Mouse (Mus musculus) CH12.LX (cell line): ENCODE measurements around the gene Dnaja1. TPM values are rescaled to one million over a fixed set of nuclear protein-coding genes. Genes with fewer than 3 reads are reported as not detected.
A peak's percentile ranks its signal among the peaks of the same experiment; 100 is the strongest.

Experiments used
- DNase-seq: peaks from one replicate; pipeline ENCODE4 v3.0.0-alpha.2; 2013; ENCODE audit errors: extremely low read depth
- H3K27ac ChIP-seq: 2 replicates; pipeline ENCODE4 v1.5.1; 2012; ENCODE audit warnings: low read depth, mild to moderate bottlenecking, control low read depth, moderate library complexity; ENCODE audit not compliant: insufficient read depth
- H3K27me3 ChIP-seq: replicated peaks from 2 replicates; pipeline ENCODE3; 2012; ENCODE audit warnings: inconsistent platforms
- H3K36me3 ChIP-seq, 2 experiments: replicated peaks in 1 of 2; 2 replicates each; pipeline versions ENCODE3 to v1.6.1; 2012; ENCODE audit warnings: inconsistent platforms in 1 of 2, low read length in 1 of 2, mild to moderate bottlenecking in 1 of 2, mixed read lengths in 1 of 2, moderate library complexity in 1 of 2; ENCODE audit not compliant: control insufficient read depth in 1 of 2, insufficient read depth in 1 of 2
- H3K4me1 ChIP-seq, 2 experiments: 2 replicates each; pipeline ENCODE4 v1.6.1; 2012; ENCODE audit warnings: inconsistent platforms in 1 of 2, moderate library complexity in 1 of 2; ENCODE audit not compliant: insufficient read depth in 2 of 2, control insufficient read depth in 1 of 2
- H3K4me2 ChIP-seq: 2 replicates; pipeline ENCODE4 v1.6.1; 2012; ENCODE audit warnings: low read depth, mild to moderate bottlenecking, control low read depth; ENCODE audit not compliant: poor library complexity, insufficient read depth, severe bottlenecking
- H3K4me3 ChIP-seq, 3 experiments: fragments of 150-350 bp in 1 of 3; sonication (generic) in 1 of 3; replicated peaks in 1 of 3; 2 replicates each; pipeline versions ENCODE3 to v1.5.1; 2011 to 2012; ENCODE audit warnings: low read depth in 2 of 3, low read length in 2 of 3, mild to moderate bottlenecking in 2 of 3, moderate library complexity in 2 of 3, control low read depth in 1 of 3, improper control_type of control experiment in 1 of 3, inconsistent platforms in 1 of 3, mixed read lengths in 1 of 3; ENCODE audit not compliant: poor library complexity in 1 of 3
- H3K79me2 ChIP-seq: replicated peaks from 2 replicates; pipeline ENCODE4 v1.6.1; 2012; ENCODE audit warnings: mild to moderate bottlenecking, moderate library complexity; ENCODE audit not compliant: control insufficient read depth, poor library complexity, insufficient read depth, severe bottlenecking; ENCODE audit errors: extremely low read depth
- H3K9ac ChIP-seq: 2 replicates; pipeline ENCODE4 v1.6.1; 2012; ENCODE audit warnings: low read depth, mild to moderate bottlenecking, control low read depth, moderate library complexity; ENCODE audit not compliant: insufficient read depth
- H3K9me3 ChIP-seq: replicated peaks from 2 replicates; pipeline ENCODE3; 2012; ENCODE audit warnings: low read length, inconsistent platforms, mixed read lengths
- BHLHE40 ChIP-seq: IDR thresholded peaks from 2 replicates; pipeline ENCODE4 v1.6.1; 2011; ENCODE audit warnings: mild to moderate bottlenecking, low read depth, low read length, improper control_type of control experiment
- CHD1 ChIP-seq: IDR thresholded peaks from 2 replicates; pipeline ENCODE4 v1.6.1; 2012; ENCODE audit warnings: low read depth, low read length, improper control_type of control experiment, inconsistent platforms
- CTCF ChIP-seq, 2 experiments: IDR thresholded peaks in 1 of 2; conservative IDR thresholded peaks in 1 of 2; 2 replicates each; pipeline ENCODE4 v1.5.1; 2011 to 2012; ENCODE audit warnings: low read depth in 2 of 2, low read length in 2 of 2, improper control_type of control experiment in 1 of 2, inconsistent platforms in 1 of 2, mild to moderate bottlenecking in 1 of 2, moderate library complexity in 1 of 2
- E2F4 ChIP-seq: IDR thresholded peaks from 2 replicates; pipeline ENCODE4 v1.6.1; 2011; ENCODE audit warnings: low read depth, low read length, improper control_type of control experiment; ENCODE audit not compliant: insufficient replicate concordance
- ELF1 ChIP-seq: IDR thresholded peaks from 2 replicates; pipeline ENCODE4 v1.6.1; 2014; ENCODE audit warnings: low read depth, mild to moderate bottlenecking, inconsistent platforms, low read length, improper control_type of control experiment
- EP300 ChIP-seq: IDR thresholded peaks from 2 replicates; pipeline ENCODE4 v1.6.1; 2011; ENCODE audit warnings: low read length, improper control_type of control experiment
- ETS1 ChIP-seq: conservative IDR thresholded peaks from 2 replicates; pipeline ENCODE4 v1.6.1; 2012; ENCODE audit warnings: low read depth, mild to moderate bottlenecking, inconsistent platforms, low read length, improper control_type of control experiment, moderate library complexity
- GABPA ChIP-seq: IDR thresholded peaks from 2 replicates; pipeline ENCODE4 v1.6.1; 2012; ENCODE audit warnings: low read depth, low read length, improper control_type of control experiment, inconsistent platforms; ENCODE audit not compliant: insufficient replicate concordance
- IRF4 ChIP-seq: IDR thresholded peaks from 2 replicates; pipeline ENCODE4 v1.6.1; 2014; ENCODE audit warnings: low read depth, mild to moderate bottlenecking, inconsistent platforms, low read length, improper control_type of control experiment
- JUN ChIP-seq: IDR thresholded peaks from 2 replicates; pipeline ENCODE4 v1.6.1; 2011; ENCODE audit warnings: low read depth, mild to moderate bottlenecking, low read length, improper control_type of control experiment, moderate library complexity; ENCODE audit not compliant: insufficient read depth
- MAFK ChIP-seq: IDR thresholded peaks from 2 replicates; pipeline ENCODE4 v1.6.1; 2011; ENCODE audit warnings: low read length, improper control_type of control experiment; ENCODE audit not compliant: insufficient replicate concordance
- MAX ChIP-seq: IDR thresholded peaks from 2 replicates; pipeline ENCODE4 v1.6.1; 2011; ENCODE audit warnings: low read length, improper control_type of control experiment
- MAZ ChIP-seq: IDR thresholded peaks from 2 replicates; pipeline ENCODE4 v1.6.1; 2012; ENCODE audit warnings: low read depth, mild to moderate bottlenecking, inconsistent platforms, low read length, improper control_type of control experiment, moderate library complexity
- MEF2A ChIP-seq: IDR thresholded peaks from 2 replicates; pipeline ENCODE4 v1.6.1; 2014; ENCODE audit warnings: low read depth, mild to moderate bottlenecking, inconsistent platforms, low read length, improper control_type of control experiment, borderline replicate concordance
- MXI1 ChIP-seq: IDR thresholded peaks from 2 replicates; pipeline ENCODE4 v1.6.1; 2011; ENCODE audit warnings: mild to moderate bottlenecking, low read depth, low read length, improper control_type of control experiment
- NELFE ChIP-seq: IDR thresholded peaks from 2 replicates; pipeline ENCODE4 v1.6.1; 2011; ENCODE audit warnings: low read depth, low read length, improper control_type of control experiment
- PAX5 ChIP-seq: IDR thresholded peaks from 2 replicates; pipeline ENCODE4 v1.6.1; 2012; ENCODE audit warnings: low read length, inconsistent platforms, mixed read lengths
- POLR2A ChIP-seq: IDR thresholded peaks from 2 replicates; pipeline ENCODE4 v1.6.1; 2011; ENCODE audit warnings: low read depth, mild to moderate bottlenecking, improper control_type of control experiment, low read length
- POLR2AphosphoS2 ChIP-seq: IDR thresholded peaks from 2 replicates; pipeline ENCODE4 v1.6.1; 2011; ENCODE audit warnings: low read depth, low read length, improper control_type of control experiment
- RAD21 ChIP-seq: IDR thresholded peaks from 2 replicates; pipeline ENCODE4 v1.6.1; 2011; ENCODE audit warnings: low read depth, mild to moderate bottlenecking, low read length, improper control_type of control experiment, moderate library complexity
- RCOR1 ChIP-seq: conservative IDR thresholded peaks from 2 replicates; pipeline ENCODE4 v1.6.1; 2012; ENCODE audit warnings: low read depth, mild to moderate bottlenecking, inconsistent platforms, low read length, improper control_type of control experiment
- SIN3A ChIP-seq: IDR thresholded peaks from 2 replicates; pipeline ENCODE4 v1.6.1; 2012; ENCODE audit warnings: low read length, improper control_type of control experiment, inconsistent platforms
- SMC3 ChIP-seq: IDR thresholded peaks from 2 replicates; pipeline ENCODE4 v1.6.1; 2011; ENCODE audit warnings: low read depth, low read length, improper control_type of control experiment
- TBP ChIP-seq: conservative IDR thresholded peaks from 2 replicates; pipeline ENCODE4 v1.6.1; 2011; ENCODE audit warnings: low read depth, low read length, improper control_type of control experiment
- UBTF ChIP-seq: IDR thresholded peaks from 2 replicates; pipeline ENCODE4 v1.6.1; 2012; ENCODE audit warnings: low read depth, mild to moderate bottlenecking, inconsistent platforms, low read length, improper control_type of control experiment, moderate library complexity
- USF1 ChIP-seq: IDR thresholded peaks from 2 replicates; pipeline ENCODE4 v1.6.1; 2014; ENCODE audit warnings: low read depth, mild to moderate bottlenecking, inconsistent platforms, low read length, improper control_type of control experiment
- USF2 ChIP-seq: conservative IDR thresholded peaks from 2 replicates; pipeline ENCODE4 v1.6.1; 2011; ENCODE audit warnings: low read depth, low read length, improper control_type of control experiment
- ZKSCAN1 ChIP-seq: IDR thresholded peaks from 2 replicates; pipeline ENCODE4 v1.6.1; 2012; ENCODE audit warnings: low read depth, inconsistent platforms, low read length, improper control_type of control experiment, borderline replicate concordance
- ZMIZ1 ChIP-seq: IDR thresholded peaks from 2 replicates; pipeline ENCODE4 v1.6.1; 2012; ENCODE audit warnings: low read depth, mild to moderate bottlenecking, inconsistent platforms, low read length, improper control_type of control experiment
- dilution Hi-C: fragments of 300-500 bp; cut with MboI; formaldehyde crosslinking; loops from 2 replicates; pipeline ENCODE4 v1.14.3; 2020; ENCODE audit warnings: low sequenced_read_pairs; ENCODE audit not compliant: extremely low pct_unique_long_range_greater_than_20kb, extremely low pct_ligation_motif_present
- in situ Hi-C: fragments of 300-500 bp; cut with MboI; formaldehyde crosslinking; loops from 3 replicates; pipeline ENCODE4 v1.14.3; 2019; ENCODE audit warnings: low sequenced_read_pairs, low pct_ligation_motif_present, low pct_unique_long_range_greater_than_20kb, mixed read lengths
- polyA plus RNA-seq: library from polyadenylated mRNA; unstranded; fragments of >175 nt; gene quantifications from 2 replicates; pipeline ENCODE4 v1.2.1, GENCODE M21; 2012; ENCODE audit warnings: low read depth; ENCODE audit not compliant: insufficient read length
- total RNA-seq, 2 experiments: library from RNA; depleted of rRNA; stranded (reverse); fragments of 300-350 nt in 1 of 2; fragments of >200 nt in 1 of 2; gene quantifications; 2 replicates each; pipeline ENCODE4 v1.2.3; 2012 to 2014

Gene Dnaja1
- total and polyA plus RNA-seq, 3 experiments = 67.9 to 485 (median 117) TPM

DNA sequence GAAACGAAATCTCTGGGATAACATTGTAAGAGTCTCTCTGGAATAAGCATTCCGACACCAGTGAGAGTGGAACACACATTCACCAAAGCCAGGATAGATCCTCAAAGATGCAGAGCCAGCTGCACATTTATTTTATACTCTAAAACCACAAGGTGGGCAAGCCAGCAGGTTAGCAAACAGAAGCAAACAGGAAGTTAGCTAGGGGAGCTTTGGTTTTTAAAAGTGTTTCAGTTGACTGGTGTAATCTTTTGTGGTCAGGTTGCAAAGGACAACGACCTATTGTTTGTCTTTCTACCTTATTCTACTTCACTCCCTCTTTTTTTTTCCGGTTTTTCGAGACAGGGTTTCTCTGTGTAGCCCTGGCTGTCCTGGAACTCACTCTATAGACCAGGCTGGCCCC lies 37.9 kb downstream of the Dnaja1 start:
- Histone ChIP-seq H3K4me3 (no peak overlapping the region), H3K79me2 (peaks cover 23% of the 10 kb centered on the region), H3K27me3 (peaks cover 34% of the 10 kb centered on the region), H3K27ac (no peak overlapping the region), H3K36me3 (peaks cover 4 to 9% of the 10 kb centered on the region in 2 experiments), H3K4me2 (no peak overlapping the region), H3K9me3 (no peaks in the 10 kb centered on the region), H3K4me1 (peaks cover 4 to 6% of the 10 kb centered on the region in 2 experiments; a peak in 1 of 4 replicates), H3K9ac (no peak overlapping the region; the same call in 1 of the 2 replicates)
- no peak for DNase-seq
- TF ChIP-seq EP300 (no peak), JUN (no peak), MAZ (no peak), BHLHE40 (no peak), USF1 (no peak), USF2 (no peak), ZMIZ1 (no peak), SMC3 (no peak), MAX (no peak), IRF4 (no peak), TBP (no peak)
- in situ Hi-C loops (no loop called here), dilution Hi-C loops (no loop called here)

- H3K9ac ChIP-seq = no peak overlapping the region
- in situ Hi-C loops (loop anchor here (5.0 kb wide), 2 partner anchors 133 to 348 kb away; partner anchors contain the start of gene Nol6), dilution Hi-C loops (no loop called here)
- peak overlapping the region in 1 of 3 experiments; percentile 33 for H3K4me3 ChIP-seq
- H3K4me2 ChIP-seq = peak overlapping the region; percentile 27
- H3K4me1 ChIP-seq = peaks cover 10 to 50% of the 10 kb centered on the region in 2 experiments
- H3K36me3 ChIP-seq = no peaks in the 10 kb centered on the region
- peak; percentile 93 for DNase-seq
- peaks cover 2% of the 10 kb centered on the region for H3K9me3 ChIP-seq
- peak overlapping the region; percentile 56; the same call in 1 of the 2 replicates for H3K27ac ChIP-seq
- no peaks in the 10 kb centered on the region for H3K27me3 ChIP-seq
- H3K79me2 ChIP-seq = no peaks in the 10 kb centered on the region
- TF ChIP-seq USF1 = no peak
- no peak; the same call in 1 of the 2 replicates for TF ChIP-seq ETS1
- peak; percentile 99 for TF ChIP-seq SMC3
- TF ChIP-seq MEF2A = peak; percentile 49; the same call in 1 of the 2 replicates
- TF ChIP-seq USF2 = no peak
- no peak; the same call in 1 of the 2 replicates for TF ChIP-seq MXI1
- TF ChIP-seq BHLHE40 = peak; percentile 54; the same call in 1 of the 2 replicates
- TF ChIP-seq JUN = no peak
- peak; percentile 38; the same call in 1 of the 2 replicates for TF ChIP-seq IRF4
- TF ChIP-seq POLR2AphosphoS2 = no peak
- TF ChIP-seq RAD21 = peak; percentile 89
- peak; percentile 99 for TF ChIP-seq PAX5
- no peak for TF ChIP-seq UBTF
- peak; percentile 62; the same call in 1 of the 2 replicates for TF ChIP-seq SIN3A
- TF ChIP-seq ZKSCAN1 = no peak
- no peak for TF ChIP-seq RCOR1
- no peak; the same call in 1 of the 2 replicates for TF ChIP-seq EP300
- peak; percentile 41; the same call in 1 of the 2 replicates for TF ChIP-seq NELFE
- no peak for TF ChIP-seq E2F4
- no peak for TF ChIP-seq GABPA
- TF ChIP-seq CHD1 = no peak
- TF ChIP-seq MAFK = no peak
- no peak for TF ChIP-seq POLR2A
- TF ChIP-seq ELF1 = peak; percentile 1; the same call in 1 of the 2 replicates
- peak; percentile 80 to 96 for TF ChIP-seq CTCF (conservative IDR thresholded peaks at IDR 0.05 in 1 of 2, IDR thresholded peaks at IDR 0.05 in 1 of 2; ENCODE audit: low read depth in 2 of 2, low read length in 2 of 2)
These were observed 52.6 kb downstream of the Dnaja1 start for GRCm38 (mm10) chr4:40774279-40775259.
